Mouse (Mus musculus) left cerebral cortex, adult 6 months (tissue): ENCODE data around the gene Fgd2. TPM values are rescaled to one million over a fixed set of nuclear protein-coding genes. Genes with fewer than 3 reads are reported as not detected.

ENCODE experiments used
- long read RNA-seq, 2 experiments: library from polyadenylated mRNA; unstranded; transcript quantifications; one replicate each; pipeline ENCODE4 v2.0.0; 2019 to 2020
- polyA plus RNA-seq: library from polyadenylated mRNA; unstranded; fragments of <200 nt; fragmentation: Nextera tagmentation; gene quantifications from 2 replicates; pipeline ENCODE4 v1.2.3, GENCODE M21; 2021

Fgd2 gene
- 3.6 and 3.9 TPM in 2 replicates for polyA plus RNA-seq
- long read RNA-seq, experiment 1, transcript Fgd2-201 (16 exons, 2,640 nt): major isoform, 16 of 48 reads
- long read RNA-seq, experiment 1, partial matches to known transcripts: 2 of 48 reads
- long read RNA-seq, experiment 1, other reads (novel, unspliced or antisense): 30 of 48 reads
- long read RNA-seq, experiment 2, partial matches to known transcripts: 2 of 3 reads
- long read RNA-seq, experiment 2, other reads (novel, unspliced or antisense): 0 of 3 reads

DNA sequence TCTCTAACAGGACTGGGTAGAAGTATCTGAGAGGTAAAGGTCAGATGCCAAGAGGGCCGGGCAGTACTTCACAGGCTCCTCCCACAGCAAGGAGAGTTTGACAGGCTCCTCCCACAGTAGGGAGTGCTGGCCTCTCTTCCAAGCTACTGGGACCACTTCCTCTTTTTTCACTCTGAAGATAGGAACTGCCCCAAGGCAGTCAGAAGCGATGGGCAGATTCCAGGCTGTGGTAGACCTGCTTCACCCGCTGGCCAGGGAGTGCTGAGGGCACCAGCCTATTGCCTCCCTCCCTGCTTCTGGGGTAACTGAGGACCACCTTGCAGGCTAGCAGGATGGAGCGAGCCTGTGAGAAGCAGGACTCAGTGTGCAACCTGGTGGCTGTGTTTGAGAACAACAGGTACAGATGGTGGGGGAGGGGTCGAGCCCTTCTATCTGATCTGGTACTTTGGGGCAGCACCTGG, at the start of gene Fgd2:
Gene Fgd2 (plus strand): TSS at position 154 of the 461 bp plus-strand sequence.

DNA sequence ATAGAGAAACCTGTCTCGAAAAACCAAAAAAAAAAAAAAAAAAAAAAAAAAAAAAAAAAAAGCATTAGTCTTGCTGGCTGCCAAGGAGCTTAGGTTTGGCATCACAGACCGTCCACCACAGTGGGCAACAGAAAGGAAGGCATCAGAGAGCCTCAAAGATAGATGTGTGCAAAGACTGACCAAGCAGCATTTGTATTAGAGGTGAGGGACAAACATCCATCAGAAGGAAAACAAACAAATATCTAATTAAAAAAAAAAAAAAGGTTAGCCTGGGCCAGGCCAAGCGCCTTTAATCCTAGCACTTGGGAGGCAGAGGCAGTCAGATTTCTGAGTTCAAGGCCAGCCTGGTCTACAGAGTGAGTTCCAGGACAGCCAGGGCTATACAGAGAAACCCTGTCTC, 43.3 kb upstream of the Fgd2 start, which contains the start of gene Pi16:
Gene Pi16 (plus strand): TSS at position 301 of the 400 bp plus-strand sequence.

DNA sequence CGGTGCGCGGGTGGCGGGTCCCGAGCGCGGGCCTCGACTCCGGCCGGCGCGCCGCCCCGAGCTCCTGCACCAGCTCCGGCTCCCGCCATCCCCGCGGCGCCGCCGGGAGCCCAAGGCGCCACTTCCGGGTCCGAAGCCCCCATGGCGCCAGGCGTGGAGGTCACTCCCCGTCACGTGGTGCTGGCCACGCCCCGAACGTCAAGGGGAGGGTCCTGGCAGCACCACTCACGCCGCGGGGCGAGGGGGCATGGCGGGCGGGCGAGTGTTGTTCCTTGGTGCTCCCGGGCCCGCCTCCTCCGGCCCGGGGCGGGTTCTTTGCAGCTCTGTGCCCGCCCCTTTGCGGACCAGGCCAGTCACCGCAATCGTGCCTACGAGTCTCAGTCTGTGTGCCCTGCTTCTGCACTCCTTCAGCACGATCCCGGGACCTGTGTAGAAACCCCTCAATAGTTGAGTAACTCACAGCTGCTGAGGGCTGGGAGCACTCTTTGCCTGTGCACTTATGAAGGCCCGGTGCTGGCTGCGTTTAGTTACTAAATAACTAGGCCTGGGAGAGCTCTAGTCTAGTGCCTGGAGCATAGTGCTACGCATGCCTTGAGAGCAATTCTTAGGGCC, 13.0 kb upstream of the Fgd2 start, which contains the start of gene Mtch1:
Gene Mtch1 (minus strand): TSS at position 290 of the 612 bp plus-strand sequence.

Other genes with a start within 250 kb of the Fgd2 start
- 0.08 TPM in 1 of 2 replicates, not detected in the other for gene Rab44, start 246.8 kb upstream of the Fgd2 start, polyA plus RNA-seq
- gene Cpne5, start 122.7 kb upstream of the Fgd2 start, polyA plus RNA-seq: 74.7 and 85.7 TPM in 2 replicates
- gene Ppil1, start 96.7 kb upstream of the Fgd2 start, polyA plus RNA-seq: 34.4 and 42.9 TPM in 2 replicates
- gene BC004004, start 92.1 kb upstream of the Fgd2 start, polyA plus RNA-seq: 140 and 149 TPM in 2 replicates
- 0.08 and 0.45 TPM in 2 replicates for gene Pi16, start 43.2 kb upstream of the Fgd2 start, polyA plus RNA-seq
- gene Mtch1, start 13.0 kb upstream of the Fgd2 start, polyA plus RNA-seq: 215 and 894 TPM in 2 replicates
- gene Pim1, start 129.8 kb downstream of the Fgd2 start, polyA plus RNA-seq: 1.1 and 2.7 TPM in 2 replicates
- not detected in 2 replicates for gene Gm17657, start 188.7 kb downstream of the Fgd2 start, polyA plus RNA-seq
- gene Tbc1d22b, start 188.9 kb downstream of the Fgd2 start, polyA plus RNA-seq: 4.1 and 15.1 TPM in 2 replicates
- 0.45 and 0.87 TPM in 2 replicates for gene Tmem217, start 191.5 kb downstream of the Fgd2 start, polyA plus RNA-seq